Mouse (Mus musculus): ENCODE data around the gene Akap10.
A peak's percentile ranks its signal among the peaks of the same experiment; 100 is the strongest.
"Not testable (repeated sequence)": the region's sequence is repeated elsewhere in the genome, so short reads cannot be mapped to it uniquely, and the experiment has no call there.

The Akap10 gene

GRCm38 (mm10) chr11:61930098-61930517 lies at the start of gene Akap10:
Gene Akap10, minus strand, starts transcription at chr11:61930252.
- DNase-seq (ENCODE audit: low spot score in 2 of 2) = peak; percentile 92 to 93

- DNase-seq (ENCODE audit: low spot score in 2 of 2) = no peak
These were observed 45.7 kb upstream of the Akap10 start for GRCm38 (mm10) chr11:61975783-61976182.

GRCm38 (mm10) chr11:61974106-61974707 lies 44.2 kb upstream of the Akap10 start:
- no peak for DNase-seq (ENCODE audit: low spot score in 2 of 2)

- DNase-seq (ENCODE audit: low spot score in 2 of 2) = no peak
These were observed 41.6 kb upstream of the Akap10 start for GRCm38 (mm10) chr11:61971441-61972221.

GRCm38 (mm10) chr11:61970901-61971300 lies 40.8 kb upstream of the Akap10 start:
- DNase-seq (ENCODE audit: low spot score in 2 of 2) = no peak

- DNase-seq (ENCODE audit: low spot score in 2 of 2) = no peak
These were observed 38.8 kb upstream of the Akap10 start for GRCm38 (mm10) chr11:61968875-61969274.

- DNase-seq (ENCODE audit: low spot score in 2 of 2) = no peak
These were observed 37.0 kb upstream of the Akap10 start for GRCm38 (mm10) chr11:61967034-61967433.

GRCm38 (mm10) chr11:61964611-61965010 lies 34.6 kb upstream of the Akap10 start:
- DNase-seq (ENCODE audit: low spot score in 2 of 2) = no peak

- DNase-seq (ENCODE audit: low spot score in 2 of 2) = no peak
These were observed 33.1 kb upstream of the Akap10 start for GRCm38 (mm10) chr11:61963193-61963592.

GRCm38 (mm10) chr11:61962684-61963083 lies 32.6 kb upstream of the Akap10 start:
- no peak for DNase-seq (ENCODE audit: low spot score in 2 of 2)

GRCm38 (mm10) chr11:61960096-61960495 lies 30.0 kb upstream of the Akap10 start:
- no peak for DNase-seq (ENCODE audit: low spot score in 2 of 2)

GRCm38 (mm10) chr11:61958706-61959105 lies 28.7 kb upstream of the Akap10 start:
- DNase-seq (ENCODE audit: low spot score in 2 of 2) = not testable (repeated sequence)

GRCm38 (mm10) chr11:61957296-61957813 lies 27.3 kb upstream of the Akap10 start:
- no peak for DNase-seq (ENCODE audit: low spot score in 2 of 2)

GRCm38 (mm10) chr11:61956572-61957295 lies 26.7 kb upstream of the Akap10 start, which contains the start of gene Specc1:
Gene Specc1, plus strand, starts transcription at chr11:61956763.
- DNase-seq (ENCODE audit: low spot score in 2 of 2) = peak; percentile 68 to 80

- no peak for DNase-seq (ENCODE audit: low spot score in 2 of 2)
These were observed 25.9 kb upstream of the Akap10 start for GRCm38 (mm10) chr11:61955951-61956350.

GRCm38 (mm10) chr11:61955136-61955535 lies 25.1 kb upstream of the Akap10 start:
- no peak for DNase-seq (ENCODE audit: low spot score in 2 of 2)

GRCm38 (mm10) chr11:61950632-61951031 lies 20.6 kb upstream of the Akap10 start:
- peak; percentile 68 to 78 for DNase-seq (ENCODE audit: low spot score in 2 of 2)

GRCm38 (mm10) chr11:61949315-61949714 lies 19.3 kb upstream of the Akap10 start:
- peak; percentile 19 to 33 for DNase-seq (ENCODE audit: low spot score in 2 of 2)

GRCm38 (mm10) chr11:61946608-61947007 lies 16.6 kb upstream of the Akap10 start:
- no peak for DNase-seq (ENCODE audit: low spot score in 2 of 2)

GRCm38 (mm10) chr11:61944417-61944816 lies 14.4 kb upstream of the Akap10 start:
- no peak for DNase-seq (ENCODE audit: low spot score in 2 of 2)

- DNase-seq (ENCODE audit: low spot score in 2 of 2) = no peak
These were observed 12.9 kb upstream of the Akap10 start for GRCm38 (mm10) chr11:61942903-61943302.

- DNase-seq (ENCODE audit: low spot score in 2 of 2) = no peak
These were observed 7.7 kb upstream of the Akap10 start for GRCm38 (mm10) chr11:61937761-61938160.
